Mouse (Mus musculus): ENCODE data around the gene Moap1. TPM values are rescaled to one million over a fixed set of nuclear protein-coding genes. Genes with fewer than 3 reads are reported as not detected.

Moap1 gene
- polyA plus RNA-seq (2014; fragmentation: Nextera tagmentation; extraction: Ambion mirVana) = 44.8 and 46.0 TPM in 2 replicates

DNA sequence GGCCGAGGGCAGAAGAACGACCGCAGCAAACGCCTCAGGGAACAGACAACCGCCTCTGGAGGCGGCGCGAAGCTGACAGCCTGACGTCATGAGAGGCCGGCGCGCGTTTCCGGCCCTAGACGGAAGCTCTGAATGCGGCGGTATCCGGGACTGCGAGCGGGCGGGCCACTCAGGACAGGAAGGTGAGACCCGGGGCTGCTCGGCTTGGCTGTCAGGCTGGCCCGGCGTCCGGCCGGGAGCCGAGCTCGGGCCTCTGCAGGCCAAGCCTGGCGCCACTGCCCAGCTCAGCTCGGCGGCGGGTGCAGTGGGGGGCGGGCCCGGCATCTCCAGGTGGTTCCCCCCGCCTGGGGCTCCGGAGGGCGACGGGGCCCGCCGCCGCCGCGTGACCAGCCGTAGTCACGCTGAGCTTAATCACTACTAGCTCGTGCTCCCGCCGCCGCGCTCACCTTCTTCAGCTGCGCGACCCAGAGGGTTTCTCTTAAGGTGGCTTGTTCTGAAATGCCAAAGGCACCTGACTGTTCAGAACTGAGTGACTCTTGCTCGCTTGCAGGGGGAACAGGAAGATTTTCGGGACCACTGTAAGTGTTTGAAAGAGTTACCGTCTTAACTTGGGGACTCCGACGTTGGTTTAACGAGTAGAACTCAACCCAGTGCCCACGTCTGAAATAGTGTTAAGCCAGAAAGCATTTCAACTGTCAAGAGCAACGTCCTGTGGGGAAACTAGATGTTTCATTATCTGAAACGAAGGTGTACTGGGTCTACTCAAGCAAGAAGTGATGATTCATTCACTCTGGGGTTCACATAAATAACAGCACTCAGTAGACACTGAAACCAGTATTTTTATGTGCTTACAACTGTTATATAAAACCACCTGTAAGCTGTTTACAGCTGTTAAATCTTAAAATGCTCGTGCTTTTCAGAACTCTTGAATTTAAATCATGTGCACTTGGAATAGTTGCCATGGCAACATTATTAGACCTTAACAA, at the start of gene Moap1, which contains the start of gene Tmem251:
Moap1 (minus strand) TSS at position 73 of the 986 bp plus-strand sequence.
Tmem251 (plus strand) TSS at position 174 of the 986 bp plus-strand sequence.
- H3K36me3 ChIP-seq (ENCODE audit: control insufficient read depth, insufficient read depth, low read length) = no peaks in the 10 kb centered on the region; the same call in 1 of the 2 replicates
- under 1% methylated on average over 59 of the region's 63 CpGs for WGBS
- H3K9ac ChIP-seq (ENCODE audit: low read length) = peak within 1 kb of the TSS; percentile 82
- no peaks in the 10 kb centered on the region for H3K9me3 ChIP-seq (ENCODE audit: control insufficient read depth, low read length)
- H3K4me2 ChIP-seq (ENCODE audit: low read depth) = peak within 1 kb of the TSS; percentile 83
- peaks cover 6% of the 10 kb centered on the region; the same call in 1 of the 2 replicates for H3K4me1 ChIP-seq (ENCODE audit: control insufficient read depth, insufficient read depth, low read length)
- H3K27ac ChIP-seq (ENCODE audit: low read depth, low read length) = peak within 1 kb of the TSS; percentile 84
- no peaks in the 10 kb centered on the region for H3K27me3 ChIP-seq (ENCODE audit: control insufficient read depth, insufficient read depth, low read length)
- ATAC-seq (ENCODE audit: insufficient read depth, low FRiP score, low TSS enrichment) = peak; percentile 97
- peak within 1 kb of the TSS; percentile 70 for H3K4me3 ChIP-seq (ENCODE audit: low read depth, low read length)
- peak; percentile 92 for DNase-seq (ENCODE audit: low spot score)

DNA sequence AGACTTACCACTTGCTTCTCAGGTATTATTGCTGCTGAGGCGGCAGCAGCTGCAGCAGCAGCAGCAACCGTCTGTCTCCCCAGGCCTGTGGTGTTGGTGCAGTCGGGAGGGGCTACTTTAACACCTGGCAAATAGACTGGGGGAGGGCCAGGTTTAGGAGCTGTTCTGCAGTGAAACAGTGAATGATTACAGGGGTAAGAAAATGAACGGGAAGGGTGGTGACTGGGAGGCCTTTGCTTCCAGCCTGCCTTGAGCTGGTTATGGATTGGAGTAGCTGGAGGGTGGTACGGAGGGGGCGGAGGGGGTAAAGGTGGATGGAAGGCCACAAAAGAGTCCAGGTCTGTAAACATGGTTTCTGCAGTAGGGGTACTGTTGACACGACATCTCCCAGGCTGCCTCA, 44.5 kb upstream of the Moap1 start:
- H3K4me3 ChIP-seq (ENCODE audit: low read depth, low read length) = no peak overlapping the region
- H3K36me3 ChIP-seq (ENCODE audit: control insufficient read depth, insufficient read depth, low read length) = peaks cover 9% of the 10 kb centered on the region

DNA sequence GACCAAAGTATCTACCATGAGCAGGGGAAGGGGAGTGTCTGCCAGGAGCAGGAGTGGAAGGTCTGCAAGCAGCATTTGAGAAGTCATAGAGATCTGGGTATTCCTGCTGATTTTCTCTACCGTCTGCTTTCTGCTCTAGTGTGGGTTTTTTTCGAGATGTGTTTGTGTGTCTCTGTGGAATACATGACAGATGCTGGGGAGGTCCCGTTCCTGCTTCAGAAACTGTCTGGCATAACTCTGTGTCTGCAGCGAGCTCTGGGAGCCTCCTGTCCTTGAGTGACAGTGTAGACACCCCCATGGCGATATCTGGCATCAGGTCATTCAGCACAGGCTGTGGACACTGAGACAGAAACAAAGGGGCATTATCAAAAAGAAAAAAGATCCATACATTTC, 42.1 kb upstream of the Moap1 start:
- no peak overlapping the region for H3K27ac ChIP-seq (ENCODE audit: low read depth, low read length)
- no peaks in the 10 kb centered on the region for H3K9me3 ChIP-seq (ENCODE audit: control insufficient read depth, low read length)
- H3K4me1 ChIP-seq (ENCODE audit: control insufficient read depth, insufficient read depth, low read length) = no peaks in the 10 kb centered on the region
- no peak for ATAC-seq (ENCODE audit: insufficient read depth, low FRiP score, low TSS enrichment)
- H3K4me3 ChIP-seq (ENCODE audit: low read depth, low read length) = no peak overlapping the region
- H3K36me3 ChIP-seq (ENCODE audit: control insufficient read depth, insufficient read depth, low read length) = peaks cover 7% of the 10 kb centered on the region
- no peak overlapping the region for H3K9ac ChIP-seq (ENCODE audit: low read length)
- H3K27me3 ChIP-seq (ENCODE audit: control insufficient read depth, insufficient read depth, low read length) = no peaks in the 10 kb centered on the region
- no peak overlapping the region for H3K4me2 ChIP-seq (ENCODE audit: low read depth)
- DNase-seq (ENCODE audit: low spot score) = no peak
- WGBS = 85% methylated on average over 5 of the region's 5 CpGs

More for the DNA sequence above, 44.5 kb upstream of the Moap1 start:
- no peak for DNase-seq (ENCODE audit: low spot score)
- WGBS = 84% methylated on average over 7 of the region's 7 CpGs
- H3K27me3 ChIP-seq (ENCODE audit: control insufficient read depth, insufficient read depth, low read length) = no peaks in the 10 kb centered on the region
- no peak overlapping the region for H3K9ac ChIP-seq (ENCODE audit: low read length)
- no peak overlapping the region for H3K27ac ChIP-seq (ENCODE audit: low read depth, low read length)
- no peaks in the 10 kb centered on the region for H3K4me1 ChIP-seq (ENCODE audit: control insufficient read depth, insufficient read depth, low read length)
- H3K9me3 ChIP-seq (ENCODE audit: control insufficient read depth, low read length) = no peaks in the 10 kb centered on the region
- no peak for ATAC-seq (ENCODE audit: insufficient read depth, low FRiP score, low TSS enrichment)
- no peak overlapping the region for H3K4me2 ChIP-seq (ENCODE audit: low read depth)

DNA sequence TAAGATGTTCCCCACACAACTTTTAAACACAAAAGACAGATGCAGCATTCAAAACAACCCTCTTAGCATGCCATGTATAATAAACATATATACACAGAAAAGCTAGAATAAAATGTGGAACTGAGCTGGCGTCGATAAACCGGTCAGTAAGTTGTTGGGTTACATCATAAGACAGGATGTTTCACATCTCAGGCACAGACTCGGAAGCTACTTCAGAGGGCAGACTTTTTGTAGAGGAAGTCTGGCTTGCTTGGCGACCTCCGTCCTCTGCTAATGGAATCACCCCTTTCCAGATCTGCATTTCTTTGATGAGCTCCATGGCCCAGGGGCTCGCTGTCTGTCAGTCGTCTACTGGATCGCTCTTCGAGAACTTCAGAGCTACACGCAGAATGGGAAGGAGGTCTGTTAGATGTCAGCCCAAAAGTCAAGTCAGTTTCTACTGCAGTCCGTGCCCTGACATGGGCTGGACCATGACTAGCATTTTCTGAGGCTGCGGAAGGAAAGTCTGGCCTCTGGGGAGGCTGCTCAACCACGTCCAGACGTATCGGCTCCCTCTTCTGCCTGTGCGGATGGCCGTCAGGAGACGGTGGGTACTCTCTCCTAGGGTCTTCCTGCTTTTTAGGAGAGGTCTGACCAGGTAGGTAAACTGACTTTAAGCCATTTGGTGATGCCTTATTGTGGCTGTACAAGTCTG, 41.6 kb upstream of the Moap1 start:
- no peak for DNase-seq (ENCODE audit: low spot score)
- Histone ChIP-seq H3K9ac (ENCODE audit: low read length) (no peak overlapping the region), H3K4me1 (ENCODE audit: control insufficient read depth, insufficient read depth, low read length) (no peaks in the 10 kb centered on the region), H3K27ac (ENCODE audit: low read depth, low read length) (no peak overlapping the region), H3K4me3 (ENCODE audit: low read depth, low read length) (no peak overlapping the region), H3K36me3 (ENCODE audit: control insufficient read depth, insufficient read depth, low read length) (peaks cover 4% of the 10 kb centered on the region), H3K4me2 (ENCODE audit: low read depth) (no peak overlapping the region), H3K27me3 (ENCODE audit: control insufficient read depth, insufficient read depth, low read length) (no peaks in the 10 kb centered on the region), H3K9me3 (ENCODE audit: control insufficient read depth, low read length) (no peaks in the 10 kb centered on the region)
- 90% methylated on average over 19 of the region's 19 CpGs for WGBS
- ATAC-seq (ENCODE audit: insufficient read depth, low FRiP score, low TSS enrichment) = no peak

DNA sequence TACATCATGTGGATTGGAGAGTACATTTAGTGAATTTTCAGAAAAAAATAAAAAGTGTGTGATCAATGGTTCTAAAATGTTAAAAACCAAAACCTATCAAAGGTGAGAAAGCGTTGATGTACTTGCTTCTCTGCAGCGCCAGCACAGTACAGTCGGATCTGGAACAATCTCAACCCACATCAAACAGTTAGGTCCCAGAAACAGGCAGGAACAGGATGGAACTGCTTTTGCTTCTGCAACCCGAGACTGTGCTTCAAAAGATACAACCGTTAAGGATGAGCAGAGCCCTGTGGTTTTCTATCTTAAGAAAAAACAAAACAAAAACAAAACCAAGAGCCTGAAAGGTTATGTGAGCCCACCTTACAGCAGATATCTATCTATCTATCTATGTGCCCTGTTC, 39.4 kb upstream of the Moap1 start:
- ATAC-seq (ENCODE audit: insufficient read depth, low FRiP score, low TSS enrichment) (no peak), DNase-seq (ENCODE audit: low spot score) (no peak)
- Histone ChIP-seq H3K36me3 (ENCODE audit: control insufficient read depth, insufficient read depth, low read length) (peaks cover 4% of the 10 kb centered on the region), H3K9ac (ENCODE audit: low read length) (no peak overlapping the region), H3K9me3 (ENCODE audit: control insufficient read depth, low read length) (no peaks in the 10 kb centered on the region), H3K4me3 (ENCODE audit: low read depth, low read length) (no peak overlapping the region), H3K27ac (ENCODE audit: low read depth, low read length) (no peak overlapping the region), H3K4me1 (ENCODE audit: control insufficient read depth, insufficient read depth, low read length) (no peaks in the 10 kb centered on the region), H3K27me3 (ENCODE audit: control insufficient read depth, insufficient read depth, low read length) (no peaks in the 10 kb centered on the region), H3K4me2 (ENCODE audit: low read depth) (no peak overlapping the region)
- WGBS = 91% methylated on average over 5 of the region's 5 CpGs

DNA sequence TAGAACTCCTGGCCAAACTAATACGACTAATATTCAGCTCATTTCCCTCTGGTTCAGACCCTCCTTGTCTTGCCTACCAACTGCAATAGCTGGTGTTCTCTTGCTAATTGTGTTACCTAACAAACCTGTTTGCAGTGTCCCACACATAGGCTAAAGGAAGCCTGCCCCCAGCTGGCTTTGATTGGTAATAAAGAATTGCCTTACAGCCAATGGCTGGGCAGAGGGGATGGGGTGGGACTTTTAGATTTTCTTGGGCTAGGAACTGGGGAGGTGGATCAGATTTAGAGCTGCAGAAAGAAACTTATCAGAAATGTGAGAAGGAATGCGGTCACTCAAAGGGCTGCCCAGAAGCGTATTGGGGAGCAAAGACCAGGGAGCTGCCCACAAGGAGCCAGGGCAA, 36.0 kb upstream of the Moap1 start:
- WGBS = 45% methylated on average over 3 of the region's 3 CpGs
- Histone ChIP-seq H3K4me3 (ENCODE audit: low read depth, low read length) (no peak overlapping the region), H3K4me1 (ENCODE audit: control insufficient read depth, insufficient read depth, low read length) (no peaks in the 10 kb centered on the region), H3K9me3 (ENCODE audit: control insufficient read depth, low read length) (no peaks in the 10 kb centered on the region), H3K36me3 (ENCODE audit: control insufficient read depth, insufficient read depth, low read length) (peaks cover 3% of the 10 kb centered on the region; the same call in 1 of the 2 replicates), H3K9ac (ENCODE audit: low read length) (no peak overlapping the region), H3K27ac (ENCODE audit: low read depth, low read length) (no peak overlapping the region), H3K4me2 (ENCODE audit: low read depth) (no peak overlapping the region), H3K27me3 (ENCODE audit: control insufficient read depth, insufficient read depth, low read length) (no peaks in the 10 kb centered on the region)
- DNase-seq (ENCODE audit: low spot score) (no peak), ATAC-seq (ENCODE audit: insufficient read depth, low FRiP score, low TSS enrichment) (no peak)

DNA sequence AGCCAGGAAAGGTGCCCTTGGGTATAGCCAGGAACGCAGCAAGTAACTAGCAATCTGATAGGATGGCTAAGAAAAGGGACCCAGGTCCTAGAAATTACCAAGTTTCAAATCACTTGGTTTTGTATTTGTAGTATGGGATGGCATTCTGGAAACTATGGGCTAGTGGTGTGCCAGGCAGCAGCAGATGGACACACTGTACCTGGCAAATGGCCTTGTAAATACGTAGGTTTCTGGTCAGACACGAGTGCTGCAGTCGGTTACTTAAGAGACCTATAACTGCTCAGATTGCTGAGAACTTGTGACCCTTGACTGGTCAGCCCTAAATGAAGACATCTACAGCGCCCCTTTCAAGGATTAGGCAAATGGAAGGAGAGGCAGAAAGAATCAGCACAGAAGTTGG, 34.7 kb upstream of the Moap1 start:
- ATAC-seq (ENCODE audit: insufficient read depth, low FRiP score, low TSS enrichment) (no peak), DNase-seq (ENCODE audit: low spot score) (no peak)
- H3K4me1 ChIP-seq (ENCODE audit: control insufficient read depth, insufficient read depth, low read length) = no peaks in the 10 kb centered on the region
- no peak overlapping the region for H3K27ac ChIP-seq (ENCODE audit: low read depth, low read length)
- H3K4me3 ChIP-seq (ENCODE audit: low read depth, low read length) = no peak overlapping the region
- H3K27me3 ChIP-seq (ENCODE audit: control insufficient read depth, insufficient read depth, low read length) = no peaks in the 10 kb centered on the region
- no peak overlapping the region for H3K9ac ChIP-seq (ENCODE audit: low read length)
- WGBS = 83% methylated on average over 5 of the region's 5 CpGs
- H3K36me3 ChIP-seq (ENCODE audit: control insufficient read depth, insufficient read depth, low read length) = peaks cover 3% of the 10 kb centered on the region; the same call in 1 of the 2 replicates
- H3K4me2 ChIP-seq (ENCODE audit: low read depth) = no peak overlapping the region
- H3K9me3 ChIP-seq (ENCODE audit: control insufficient read depth, low read length) = no peaks in the 10 kb centered on the region

DNA sequence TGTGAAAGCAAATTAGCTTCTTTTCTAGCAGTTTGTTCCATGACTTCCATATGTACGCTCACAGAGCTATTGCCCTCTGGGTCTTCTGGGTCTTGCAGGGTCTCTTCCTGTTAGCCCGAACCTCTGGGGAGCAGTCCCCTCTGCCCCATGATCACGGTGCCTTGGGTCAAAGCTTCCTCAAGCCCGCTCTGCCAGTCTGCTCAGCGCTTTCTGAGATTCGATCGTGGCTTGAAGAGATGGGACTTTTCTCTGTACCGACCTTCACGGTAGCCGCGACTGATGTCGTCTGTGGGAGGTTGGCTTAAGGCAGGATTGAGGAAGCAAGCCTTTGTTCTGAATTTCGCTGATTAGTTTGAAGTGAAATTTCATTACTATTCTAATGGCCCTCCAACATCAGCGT, 32.6 kb upstream of the Moap1 start:
- Histone ChIP-seq H3K27me3 (ENCODE audit: control insufficient read depth, insufficient read depth, low read length) (no peaks in the 10 kb centered on the region), H3K4me1 (ENCODE audit: control insufficient read depth, insufficient read depth, low read length) (no peaks in the 10 kb centered on the region), H3K4me2 (ENCODE audit: low read depth) (no peak overlapping the region), H3K9ac (ENCODE audit: low read length) (no peak overlapping the region), H3K4me3 (ENCODE audit: low read depth, low read length) (no peak overlapping the region), H3K9me3 (ENCODE audit: control insufficient read depth, low read length) (no peaks in the 10 kb centered on the region), H3K27ac (ENCODE audit: low read depth, low read length) (no peak overlapping the region), H3K36me3 (ENCODE audit: control insufficient read depth, insufficient read depth, low read length) (peaks cover 13% of the 10 kb centered on the region)
- DNase-seq (ENCODE audit: low spot score) (no peak), ATAC-seq (ENCODE audit: insufficient read depth, low FRiP score, low TSS enrichment) (no peak)
- 95% methylated on average over 14 of the region's 14 CpGs for WGBS

Measured in neural tube, embryonic 11.5 days (tissue).